Mouse (Mus musculus) activated CD4-positive, CD25-positive, alpha-beta regulatory T cell, adult 4 months (primary cell): Measurements from ENCODE around the gene Mpz. TPM values are rescaled to one million over a fixed set of nuclear protein-coding genes. Genes with fewer than 3 reads are reported as not detected.

Source experiments
- ATAC-seq: one replicate; pipeline ENCODE4 v1.8.0; 2017
- polyA plus RNA-seq, 2 experiments: library from polyadenylated mRNA; unstranded; fragments of 100-300 nt; shearing (Covaris generic); gene quantifications; one replicate each; pipeline ENCODE4 v1.2.1; 2017

The Mpz gene
- polyA plus RNA-seq, 2 experiments from 2014 or later, result not detected

DNA sequence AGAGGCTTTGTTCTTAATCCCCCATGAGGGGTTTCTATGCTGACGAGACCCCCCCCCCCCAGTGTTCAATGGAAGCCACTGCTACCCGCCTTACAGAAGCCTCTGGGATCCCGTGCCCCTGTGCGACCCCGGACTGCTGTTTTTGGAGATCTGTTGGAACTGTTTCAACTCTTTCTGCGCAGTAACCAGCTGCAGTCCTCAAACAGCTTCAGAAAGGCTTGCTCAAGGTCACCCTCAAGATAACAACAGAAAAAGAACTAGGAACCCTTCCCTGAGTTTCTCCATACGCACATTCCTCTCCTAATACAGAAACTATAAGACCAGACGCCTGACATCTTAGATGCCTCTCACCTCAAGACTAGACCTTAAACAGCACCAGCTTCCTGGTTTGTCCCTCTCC is 38.5 kb downstream of the Mpz start:
- ATAC-seq, result no peak

DNA sequence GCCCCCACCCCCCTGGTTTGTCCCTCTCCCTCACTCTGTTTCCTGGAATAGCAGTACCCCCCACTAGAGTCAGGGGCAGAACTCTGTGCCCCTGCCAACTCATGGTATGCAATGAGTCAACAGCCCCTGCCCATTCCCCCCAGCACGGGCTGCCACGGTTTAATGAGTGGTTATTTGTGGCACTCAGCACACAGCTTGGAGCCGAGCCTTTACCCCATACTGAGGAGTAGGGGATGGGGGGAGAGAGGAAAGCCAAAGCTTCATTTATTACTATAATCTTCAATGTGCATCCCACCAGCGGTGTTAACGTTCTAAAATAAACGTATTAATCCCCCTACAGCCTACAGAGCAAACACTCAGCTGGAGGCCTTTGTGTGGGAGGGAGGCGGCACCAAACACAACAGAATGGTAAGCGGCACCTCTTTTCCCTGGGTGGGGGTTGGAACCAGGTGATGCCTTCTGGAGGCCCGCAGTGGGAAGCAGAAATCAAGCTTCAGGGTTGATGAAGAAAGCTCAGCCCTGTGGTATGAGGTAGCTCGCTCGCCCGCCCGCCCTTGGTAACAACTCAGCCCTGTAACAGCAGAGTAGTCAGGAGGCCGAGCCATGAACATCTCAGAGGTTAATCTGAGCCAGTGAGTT is 39.1 kb downstream of the Mpz start:
- ATAC-seq, result no peak

DNA sequence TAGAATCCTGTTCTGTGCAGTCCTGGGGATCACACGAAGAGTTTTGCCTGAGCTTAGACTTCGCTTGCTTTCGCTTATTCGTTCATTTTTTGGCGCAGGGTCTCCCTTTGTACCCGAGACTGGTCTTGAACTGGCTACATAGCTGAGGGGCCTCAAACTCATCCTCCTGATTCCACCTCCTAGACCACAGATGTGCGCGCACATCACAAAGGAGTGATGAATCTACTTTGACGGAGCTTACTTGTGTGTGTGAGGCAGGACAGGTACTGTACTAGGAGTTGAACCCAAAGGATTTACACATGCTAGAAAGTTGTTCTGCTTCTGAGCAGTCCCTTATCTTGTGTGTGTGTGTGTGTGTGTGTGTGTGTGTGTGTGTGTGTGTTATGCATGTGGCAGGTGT is 40.3 kb downstream of the Mpz start:
- no peak for ATAC-seq

DNA sequence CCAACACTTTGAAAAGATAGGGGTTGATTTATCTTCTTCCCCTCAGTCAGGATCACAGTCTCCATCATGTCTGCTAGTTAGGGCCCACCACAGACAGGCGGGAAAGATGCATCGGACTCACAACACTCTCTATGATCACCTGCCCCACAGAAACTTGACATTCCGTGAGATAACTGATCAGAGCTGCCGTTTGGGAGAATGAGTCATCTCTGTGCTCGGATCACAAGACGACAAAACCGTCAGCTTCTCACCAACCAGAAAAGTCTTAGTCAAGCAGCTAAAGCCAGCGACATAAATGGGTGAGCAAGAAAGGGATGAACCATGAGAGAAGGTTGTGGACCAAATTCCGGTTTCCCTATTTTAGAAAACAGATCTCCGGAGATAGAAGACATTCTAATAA is 41.8 kb downstream of the Mpz start:
- no peak for ATAC-seq

DNA sequence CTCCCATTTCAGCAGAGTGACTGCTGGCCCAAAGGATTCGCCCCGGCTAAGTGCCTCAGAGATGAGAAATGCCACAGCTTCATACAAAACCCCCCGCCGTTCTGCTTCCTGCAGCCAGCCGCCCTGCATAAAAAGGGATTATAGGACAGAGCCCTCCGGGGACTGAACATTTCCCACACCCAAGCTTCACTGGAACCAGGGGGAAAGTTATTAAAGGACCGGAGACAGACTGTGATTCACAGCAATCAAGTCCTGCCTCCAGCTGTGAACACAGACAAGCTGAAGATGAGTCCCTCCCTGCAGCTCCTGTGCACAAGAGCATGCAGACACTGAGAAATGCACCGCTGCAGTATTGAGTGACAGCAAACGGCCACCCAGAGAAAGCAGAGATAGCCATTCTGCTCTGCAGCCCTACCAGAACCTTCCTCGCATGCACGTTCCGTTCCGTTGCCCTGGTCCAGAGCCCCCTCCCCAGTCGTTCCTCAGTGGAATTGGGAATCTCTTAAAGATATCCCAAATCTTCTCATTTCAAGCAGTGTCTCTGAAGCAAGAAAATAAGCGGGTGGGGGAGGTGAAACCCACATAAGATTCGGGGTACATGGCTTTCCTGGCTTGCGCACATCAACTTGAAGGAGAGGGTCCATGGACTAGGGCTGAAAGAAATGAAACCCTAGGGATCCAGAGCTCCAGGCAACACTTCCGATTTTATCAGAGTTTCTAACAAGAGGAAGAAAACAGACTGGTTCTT is 42.8 kb downstream of the Mpz start:
- ATAC-seq, result no peak

DNA sequence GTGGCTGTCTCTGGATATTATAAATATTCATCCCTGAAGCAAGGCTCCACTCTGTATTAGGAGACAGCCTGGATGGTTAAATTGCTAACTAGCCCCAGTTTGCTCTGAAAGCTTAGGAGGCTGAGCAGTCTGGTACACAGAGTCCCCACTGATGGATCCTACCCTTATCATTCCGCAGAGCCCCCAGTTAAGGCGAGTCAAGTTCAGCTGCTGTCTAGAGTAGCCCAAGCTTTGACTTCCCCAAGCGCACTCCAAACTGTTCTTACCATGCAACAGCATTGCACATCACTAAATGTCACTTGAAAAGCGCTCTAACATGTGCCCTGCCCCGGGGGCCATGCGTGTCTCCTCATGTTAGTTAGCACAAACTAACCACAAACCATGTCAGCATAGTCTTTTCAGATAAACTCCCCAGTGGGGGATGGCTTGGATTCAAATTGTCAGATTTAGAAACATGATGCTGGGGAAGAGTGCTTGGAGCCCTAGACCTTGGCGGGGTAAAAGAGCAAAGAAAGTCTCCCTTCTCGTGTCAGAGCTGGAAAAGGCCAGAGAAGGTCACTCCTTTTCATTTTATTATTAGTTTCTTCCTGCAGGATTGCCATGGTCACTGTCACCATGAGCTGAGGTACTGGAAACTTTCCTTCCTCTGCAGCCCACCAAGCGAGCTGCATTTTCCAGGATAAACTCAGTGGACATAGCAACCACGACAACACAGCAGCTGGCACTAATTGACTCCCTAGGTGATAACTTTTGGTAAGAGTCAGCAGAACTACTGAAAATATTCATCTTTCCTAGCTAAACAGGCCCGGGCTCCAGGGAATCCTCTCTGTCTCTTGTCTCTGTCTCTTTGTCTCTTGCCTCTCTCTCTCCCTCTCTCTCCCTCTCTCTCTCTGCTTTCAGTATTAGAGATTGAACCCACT is 43.7 kb downstream of the Mpz start:
- ATAC-seq, result no peak

DNA sequence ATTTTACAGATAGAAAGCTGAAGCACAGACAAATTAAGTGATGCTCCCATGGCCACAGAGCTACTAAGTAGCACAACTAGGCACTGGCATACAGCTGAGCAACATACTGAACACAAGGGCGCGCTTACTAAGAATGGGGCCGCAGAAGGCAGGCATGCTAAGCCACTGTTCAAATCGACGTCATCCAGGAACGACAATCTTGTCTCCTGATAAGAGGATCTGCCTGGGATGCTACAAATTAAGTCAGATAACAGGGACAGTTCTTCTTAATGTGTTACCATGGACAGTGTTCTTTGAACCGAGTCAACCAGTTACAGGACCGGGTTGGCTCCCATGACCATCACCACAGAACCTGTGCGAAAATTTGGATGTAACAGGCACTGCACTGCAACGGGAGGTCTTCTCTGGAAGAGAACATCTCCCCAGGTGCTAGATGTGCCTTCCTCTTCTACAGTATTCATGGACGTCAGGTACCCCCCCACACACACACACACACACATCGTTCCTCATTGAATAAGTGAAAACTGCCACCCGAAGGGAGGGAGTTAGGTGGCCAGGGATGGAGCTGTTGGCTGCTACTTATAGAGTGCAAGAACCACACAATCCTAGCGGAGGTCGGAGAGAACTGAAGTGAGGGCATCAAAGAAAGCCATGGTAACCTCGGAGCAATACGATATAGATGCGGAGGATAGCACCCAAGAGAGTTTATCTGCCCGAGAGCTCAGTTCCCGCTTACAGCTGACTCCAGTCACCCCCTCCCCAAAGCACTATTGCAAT is 44.7 kb downstream of the Mpz start:
- no peak for ATAC-seq

DNA sequence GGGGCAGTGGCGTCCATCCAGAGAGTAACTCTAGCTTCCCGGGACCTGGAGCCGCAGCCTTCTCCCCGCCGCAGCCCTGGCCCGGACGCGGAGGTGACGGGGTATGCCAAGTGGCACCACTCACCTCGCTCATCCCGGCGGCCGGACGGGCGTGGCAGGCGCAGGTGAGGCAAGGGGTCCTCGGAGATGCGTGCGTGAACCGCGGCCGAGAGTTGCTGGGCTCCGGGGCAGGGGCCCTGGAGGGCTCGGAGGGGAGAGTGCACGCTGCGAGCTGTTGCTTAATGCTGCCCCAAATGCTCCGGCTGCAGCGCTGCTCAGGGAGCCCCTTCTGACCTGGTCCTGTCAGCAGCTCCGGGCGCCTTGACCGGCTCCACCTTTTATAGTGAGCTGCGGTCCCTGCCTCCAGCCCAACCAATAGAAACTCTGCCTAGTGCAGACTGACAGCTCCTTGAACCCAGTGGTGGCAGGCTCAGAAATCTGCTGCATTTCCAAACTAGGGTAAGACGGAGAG is 45.4 kb downstream of the Mpz start, which contains the start of gene Pcp4l1:
Gene Pcp4l1, minus strand, starts transcription at position 382 of the 511 bp plus-strand sequence.
- ATAC-seq, result no peak

DNA sequence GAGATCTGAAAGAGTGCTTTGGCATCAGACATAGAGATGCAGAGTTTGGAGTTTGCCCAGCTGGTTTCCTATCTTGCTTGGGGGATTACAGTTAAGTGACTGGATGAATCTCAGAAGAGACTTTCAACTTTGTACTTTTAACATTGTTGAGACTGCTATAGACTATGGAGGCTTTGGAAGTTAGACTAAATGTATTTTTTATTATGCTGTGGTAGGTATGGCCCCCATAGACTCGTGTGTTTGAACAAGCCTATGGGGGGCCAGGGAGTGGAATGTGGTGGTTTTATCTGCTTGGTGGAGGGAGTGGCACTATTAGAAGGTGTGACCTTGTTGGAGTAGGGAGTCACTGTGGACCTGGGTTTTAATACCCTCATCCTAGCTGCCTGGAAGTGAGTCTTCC is 49.0 kb downstream of the Mpz start:
- no peak for ATAC-seq

DNA sequence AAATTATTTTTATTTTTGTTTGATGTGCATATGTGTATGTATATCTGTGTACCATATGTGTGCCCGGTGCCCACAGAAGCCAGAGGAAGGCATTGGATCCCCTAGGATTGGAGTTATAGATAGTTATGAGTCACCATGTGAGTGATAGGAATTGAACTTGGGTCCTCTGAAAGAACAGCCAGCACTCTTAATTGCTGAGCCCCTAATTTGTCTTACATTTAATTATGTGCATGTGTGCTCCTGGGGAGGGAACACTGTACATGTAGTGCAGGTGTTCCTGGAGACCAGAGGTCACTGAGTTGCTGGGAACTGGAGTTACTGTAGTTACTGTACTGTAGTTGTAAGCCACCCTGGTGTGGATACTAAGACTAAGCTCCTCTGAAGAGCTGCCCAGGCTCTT is 50.3 kb downstream of the Mpz start:
- ATAC-seq, result no peak

DNA sequence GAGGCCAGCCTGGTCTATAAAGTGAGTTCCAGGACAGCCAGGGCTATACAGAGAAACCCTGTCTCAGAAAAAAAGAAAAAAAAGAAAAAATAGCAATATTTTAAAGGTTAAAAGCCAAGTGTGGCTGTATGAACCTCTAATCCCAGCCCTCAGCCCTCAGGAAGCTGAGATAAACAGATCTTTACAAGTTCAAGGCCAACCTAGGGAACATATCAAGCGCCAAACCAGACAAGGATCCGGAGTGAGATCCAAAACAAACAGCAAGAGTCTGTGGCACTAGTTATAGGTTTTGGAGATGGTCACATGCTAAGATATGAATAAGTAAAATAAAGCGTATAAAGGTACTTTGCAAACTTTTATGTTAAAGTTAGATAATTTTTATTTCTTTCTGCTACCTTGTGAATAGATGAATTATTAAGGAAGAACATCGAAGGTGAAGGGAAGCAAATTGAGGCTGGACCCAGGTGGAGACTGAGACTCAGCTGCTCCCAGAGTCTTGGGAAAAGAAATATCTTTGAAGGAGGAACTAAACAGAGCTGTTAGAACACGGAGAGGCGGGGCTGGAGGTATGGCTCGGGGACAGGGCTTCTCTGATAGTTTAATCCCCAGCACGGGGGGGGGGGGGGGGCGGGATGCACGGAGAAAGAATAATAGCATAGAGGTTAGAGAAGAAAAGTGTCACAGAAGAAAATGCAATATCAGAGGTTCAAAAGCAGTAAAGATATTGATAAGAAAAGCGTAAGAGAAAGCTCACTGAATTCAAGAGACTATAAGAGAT is 53.1 kb downstream of the Mpz start:
- ATAC-seq, result no peak

DNA sequence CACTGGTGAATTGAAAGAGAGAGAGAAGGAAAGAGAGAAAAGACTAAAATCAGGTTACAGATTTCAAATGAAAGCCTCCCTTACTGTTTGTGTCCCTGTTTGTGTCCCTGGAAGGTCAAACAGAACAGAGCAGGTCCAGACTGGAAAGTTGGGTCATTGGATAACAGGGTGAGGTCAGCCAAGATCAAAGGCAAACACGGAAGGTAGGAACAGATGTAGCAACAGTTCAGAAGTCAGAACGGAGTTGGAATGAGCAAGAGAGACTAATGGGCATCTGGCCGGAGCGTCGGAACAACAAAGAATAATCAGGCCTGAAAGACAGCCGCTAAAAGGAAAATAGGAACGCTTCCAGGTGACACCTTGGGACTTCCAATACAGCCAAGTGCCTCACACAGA is 53.7 kb downstream of the Mpz start:
- ATAC-seq, result no peak

DNA sequence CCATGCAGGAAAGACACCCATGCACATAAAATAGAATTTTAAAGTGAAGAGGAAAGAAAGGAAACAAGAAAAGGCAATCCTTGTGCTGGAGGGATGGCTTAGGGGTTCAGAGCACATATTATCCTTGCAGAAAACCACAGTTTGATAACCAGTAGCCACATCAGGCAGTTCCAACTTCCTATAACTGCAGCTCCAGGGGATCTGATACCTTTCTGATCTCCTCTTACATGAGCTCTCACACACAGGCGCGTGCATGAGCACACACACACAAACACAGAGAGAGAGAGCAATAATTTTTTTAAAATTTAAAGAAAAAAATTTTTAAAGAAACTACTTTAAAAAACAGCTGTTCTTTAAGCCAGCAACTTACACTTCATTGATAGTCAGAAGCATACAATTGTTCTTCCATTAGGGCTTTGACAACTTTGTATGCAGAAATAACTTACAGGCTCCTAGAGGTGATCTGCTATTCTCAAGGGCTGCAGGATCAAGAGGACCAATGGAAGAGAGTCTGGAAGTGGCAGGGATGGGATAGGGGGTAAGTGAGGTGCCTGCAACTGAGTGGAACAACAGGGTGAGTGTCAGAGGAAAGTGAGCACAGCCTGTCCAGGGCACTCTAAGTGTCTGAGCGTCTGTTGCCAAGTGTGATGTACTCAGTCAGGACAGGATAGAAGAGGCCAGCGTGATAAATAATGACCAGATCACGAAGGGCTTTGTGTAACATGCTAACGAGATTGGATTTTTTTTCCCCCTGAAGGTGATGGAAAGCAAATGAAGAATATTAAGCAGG is 55.4 kb downstream of the Mpz start:
- no peak for ATAC-seq

DNA sequence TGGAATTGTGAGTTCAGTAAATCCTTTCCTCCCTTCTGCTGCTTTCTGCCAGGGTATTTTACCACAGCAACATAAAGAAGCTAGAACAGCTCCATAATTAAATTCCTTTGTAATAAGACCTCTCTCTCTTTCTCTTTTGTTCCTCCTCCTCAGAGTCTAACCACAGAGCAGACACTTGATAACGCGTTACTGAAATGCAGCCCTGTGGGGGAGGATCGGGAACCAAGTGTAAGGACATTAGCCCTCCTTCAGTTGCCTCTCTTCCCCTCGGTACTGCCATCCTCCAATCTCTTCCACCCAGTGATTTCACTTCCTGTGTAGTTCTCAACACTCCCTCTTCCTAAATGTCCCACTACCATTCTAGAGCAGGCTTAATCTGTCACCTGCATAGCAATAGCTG is 58.9 kb downstream of the Mpz start:
- ATAC-seq, result no peak

Other genes with a start within 250 kb of the Mpz start
- gene Fcrlb, start 237.8 kb upstream of the Mpz start, polyA plus RNA-seq, result not detected
- gene Fcrla, start 223.1 kb upstream of the Mpz start, polyA plus RNA-seq, result 1 to 10 TPM in 1 of 2 experiments, not detected in 1; 4.9 TPM
- under 1 TPM; 0.20 to 0.94 TPM for gene Fcgr2b, start 174.2 kb upstream of the Mpz start, polyA plus RNA-seq
- under 1 TPM in 1 of 2 experiments, not detected in 1; 0.40 TPM for gene Fcgr4, start 131.8 kb upstream of the Mpz start, polyA plus RNA-seq
- under 1 TPM in 1 of 2 experiments, not detected in 1; 0.45 TPM for gene Fcgr3, start 85.8 kb upstream of the Mpz start, polyA plus RNA-seq
- 1 to 10 TPM; 2.1 to 2.4 TPM for gene Cfap126, start 36.8 kb upstream of the Mpz start, polyA plus RNA-seq
- gene Sdhc, start 108 bp upstream of the Mpz start, polyA plus RNA-seq, result 100 to 1,000 TPM; 102 to 131 TPM
- not detected for gene Pcp4l1, start 45.6 kb downstream of the Mpz start, polyA plus RNA-seq
- under 1 TPM; 0.40 to 0.66 TPM for gene Nr1i3, start 63.3 kb downstream of the Mpz start, polyA plus RNA-seq
- 10 to 100 TPM; 25.1 to 27.8 TPM for gene Tomm40l, start 71.8 kb downstream of the Mpz start, polyA plus RNA-seq
- not detected for gene Apoa2, start 74.3 kb downstream of the Mpz start, polyA plus RNA-seq
- gene Fcer1g, start 83.7 kb downstream of the Mpz start, polyA plus RNA-seq, result 1 to 10 TPM; 1.7 to 4.0 TPM
- under 1 TPM in 1 of 2 experiments, not detected in 1; 0.09 TPM for gene Adamts4, start 99.7 kb downstream of the Mpz start, polyA plus RNA-seq
- gene Ndufs2, start 100.7 kb downstream of the Mpz start, polyA plus RNA-seq, result 100 to 1,000 TPM; 108 to 141 TPM
- gene B4galt3, start 119.6 kb downstream of the Mpz start, polyA plus RNA-seq, result 10 to 100 TPM; 33.1 to 35.7 TPM
- 10 to 100 TPM; 53.6 to 58.0 TPM for gene Ppox, start 130.5 kb downstream of the Mpz start, polyA plus RNA-seq
- 10 to 100 TPM; 11.8 to 19.8 TPM for gene Usp21, start 137.3 kb downstream of the Mpz start, polyA plus RNA-seq
- 100 to 1,000 TPM; 100 to 110 TPM for gene Ufc1, start 144.3 kb downstream of the Mpz start, polyA plus RNA-seq
- 10 to 100 TPM; 33.7 to 35.2 TPM for gene Dedd, start 178.4 kb downstream of the Mpz start, polyA plus RNA-seq
- 10 to 100 TPM; 26.3 to 29.7 TPM for gene Nit1, start 194.9 kb downstream of the Mpz start, polyA plus RNA-seq
- 10 to 100 TPM; 34.7 to 60.5 TPM for gene Pfdn2, start 195.0 kb downstream of the Mpz start, polyA plus RNA-seq
- gene Klhdc9, start 210.1 kb downstream of the Mpz start, polyA plus RNA-seq, result under 1 TPM in 1 of 2 experiments, not detected in 1; 0.48 TPM
- under 1 TPM in 1 of 2 experiments, not detected in 1; 0.09 TPM for gene Nectin4, start 219.4 kb downstream of the Mpz start, polyA plus RNA-seq
- 10 to 100 TPM; 71.7 to 78.8 TPM for gene Arhgap30, start 238.2 kb downstream of the Mpz start, polyA plus RNA-seq